Mouse (Mus musculus): ENCODE measurements around the gene Wdr45.

- TF ChIP-seq POLR2AphosphoS2 (IDR thresholded peaks at IDR 0.05; ENCODE audit: insufficient read length, low read depth): no peak
- TF ChIP-seq MAX (IDR thresholded peaks at IDR 0.05; ENCODE audit: low read depth): no peak
- TF ChIP-seq POLR2A (IDR thresholded peaks at IDR 0.05; ENCODE audit: insufficient read length, low read depth): no peak
- TF ChIP-seq E2F4 (IDR thresholded peaks at IDR 0.05; ENCODE audit: insufficient read depth): no peak
Observed at GRCm38 (mm10) chrX:7741103-7741502, 27.0 kb downstream of the Wdr45 start.
